Mouse (Mus musculus): Measurements from ENCODE around the gene Fgr.

The Fgr gene

DNA sequence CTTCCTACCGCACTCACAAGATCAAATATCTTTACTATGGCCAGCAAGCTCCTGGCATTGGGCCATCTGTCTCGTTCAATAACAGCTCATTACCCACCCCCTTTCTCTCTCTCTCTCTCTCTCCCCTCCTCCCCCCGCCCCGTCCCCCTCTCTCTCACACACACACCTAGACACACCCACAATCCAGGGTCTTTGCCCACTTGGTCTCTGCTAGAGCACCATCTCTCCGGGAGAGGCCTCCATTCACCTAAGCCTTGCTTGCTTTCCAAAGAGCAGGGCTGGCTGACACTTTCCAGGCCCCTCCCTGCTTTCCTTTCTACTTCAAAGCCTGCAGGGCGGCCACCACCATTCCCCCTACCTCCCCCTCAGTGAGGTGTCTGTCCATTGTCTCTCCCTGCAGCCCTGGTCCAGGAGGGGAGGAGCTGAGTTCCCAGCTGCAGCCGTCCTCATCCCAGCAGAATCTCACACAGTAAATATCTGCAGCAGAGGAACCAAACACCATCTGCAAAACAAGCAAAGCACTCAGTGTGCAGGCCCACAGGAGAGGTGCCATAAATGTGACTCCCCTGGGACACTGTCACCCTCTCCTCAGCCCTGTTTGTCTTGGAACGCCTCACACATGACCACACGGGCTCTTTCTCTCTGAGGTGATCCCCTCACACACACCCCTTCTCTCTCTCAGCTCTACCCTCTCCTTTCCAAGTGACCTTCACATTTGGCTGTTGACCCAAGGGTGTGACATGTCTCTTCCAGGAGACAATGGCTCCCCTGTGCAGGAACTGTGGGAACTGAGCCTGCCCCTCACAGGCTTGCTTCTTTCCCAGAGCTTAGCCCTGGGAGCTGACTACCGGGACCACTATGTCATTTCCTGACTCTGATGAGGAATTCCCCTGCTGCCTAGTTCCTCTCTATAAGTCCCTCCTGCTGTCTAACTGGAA is 14.9 kb upstream of the Fgr start:
- DNase-seq (ENCODE audit: low read depth, low spot score) = no peak

GRCm38 (mm10) chr4:132959679-132960045 is 14.2 kb upstream of the Fgr start:
- DNase-seq (ENCODE audit: low read depth, low spot score) = no peak

- DNase-seq (ENCODE audit: low read depth, low spot score) = no peak
Measured at GRCm38 (mm10) chr4:132960313-132960712, 13.6 kb upstream of the Fgr start.

GRCm38 (mm10) chr4:132960864-132961639 is 12.8 kb upstream of the Fgr start:
- DNase-seq (ENCODE audit: low read depth, low spot score) = no peak

GRCm38 (mm10) chr4:132961866-132962265 is 12.0 kb upstream of the Fgr start:
- DNase-seq (ENCODE audit: low read depth, low spot score) = no peak

DNA sequence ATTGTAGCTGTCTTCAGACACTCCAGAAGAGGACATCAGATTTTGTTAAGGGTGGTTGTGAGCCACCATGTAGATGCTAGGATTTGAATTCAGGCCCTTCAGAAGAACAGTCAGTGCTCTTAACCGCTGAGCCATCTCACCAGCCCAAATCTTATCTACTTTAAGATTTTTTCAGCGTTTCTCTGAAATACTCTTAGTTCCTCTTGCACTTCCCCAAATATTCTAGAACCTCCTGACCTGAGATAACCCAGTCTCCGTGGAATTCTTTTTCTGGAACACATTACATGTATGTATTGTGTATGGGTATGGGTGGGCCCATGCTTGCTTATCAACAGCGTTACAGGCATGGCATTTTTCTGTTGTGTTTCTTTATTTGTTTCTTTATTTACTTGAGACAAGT is 11.3 kb upstream of the Fgr start:
- no peak for DNase-seq (ENCODE audit: low read depth, low spot score)

DNA sequence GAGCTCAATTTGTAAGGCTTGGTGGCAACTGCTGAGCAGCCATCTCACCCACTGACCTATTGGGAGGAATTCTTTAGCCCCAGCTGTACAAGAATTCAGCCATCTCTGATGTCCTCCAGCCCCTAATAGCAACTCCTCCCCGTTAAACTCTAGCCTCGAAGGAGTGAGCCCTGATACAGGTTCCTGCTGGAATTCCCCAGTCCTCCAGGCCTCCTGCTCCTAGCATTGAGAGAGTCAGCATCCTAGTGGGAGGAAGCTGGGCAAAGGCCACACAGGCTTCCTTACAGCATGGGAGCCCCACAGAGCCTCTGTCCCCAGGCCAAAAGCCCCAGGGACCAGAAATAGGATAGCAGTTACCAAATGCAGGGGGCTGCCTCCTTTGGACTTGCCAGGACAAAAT is 10.5 kb upstream of the Fgr start:
- DNase-seq (ENCODE audit: low read depth, low spot score) = no peak

DNA sequence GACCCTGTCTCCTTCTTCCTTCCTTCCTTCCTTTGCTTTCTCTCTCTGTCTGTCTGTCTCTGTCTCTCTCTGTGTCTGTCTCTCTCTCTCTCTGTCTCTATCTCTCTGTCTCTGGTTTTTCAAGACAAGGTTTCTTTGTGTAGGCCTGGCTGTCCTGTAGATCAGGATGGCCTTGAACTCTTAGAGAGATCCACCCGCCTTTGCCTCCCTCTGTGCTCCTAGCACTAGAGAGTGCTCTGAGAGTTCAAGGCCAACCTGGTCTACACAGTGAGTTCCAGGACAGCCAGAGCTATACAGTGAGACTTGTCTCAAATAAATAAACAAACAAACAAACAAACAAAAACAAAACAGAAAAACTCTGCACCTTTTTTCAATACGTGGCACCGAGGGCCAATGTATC is 9.8 kb upstream of the Fgr start:
- DNase-seq (ENCODE audit: low read depth, low spot score) = no peak

DNA sequence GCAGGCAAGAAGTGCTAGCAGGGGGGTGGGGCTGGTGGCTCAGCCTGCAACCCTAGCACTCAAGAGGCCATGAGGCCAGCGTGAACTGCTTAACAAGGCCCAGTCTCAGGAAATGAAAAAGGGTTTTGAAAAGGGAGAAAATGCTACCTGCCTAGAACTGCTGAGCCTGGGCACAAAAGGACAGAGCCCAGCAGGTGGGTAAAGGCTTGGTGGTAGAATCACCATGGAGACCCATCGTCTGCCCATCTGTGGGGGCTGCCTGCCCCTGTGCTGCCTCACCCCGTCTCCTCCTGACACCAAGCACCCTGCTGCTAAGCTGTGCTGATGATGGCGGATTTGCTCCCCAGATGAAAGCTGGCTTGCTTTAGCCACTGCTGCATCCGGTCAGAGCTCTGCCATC is 9.4 kb upstream of the Fgr start:
- no peak for DNase-seq (ENCODE audit: low read depth, low spot score)

DNA sequence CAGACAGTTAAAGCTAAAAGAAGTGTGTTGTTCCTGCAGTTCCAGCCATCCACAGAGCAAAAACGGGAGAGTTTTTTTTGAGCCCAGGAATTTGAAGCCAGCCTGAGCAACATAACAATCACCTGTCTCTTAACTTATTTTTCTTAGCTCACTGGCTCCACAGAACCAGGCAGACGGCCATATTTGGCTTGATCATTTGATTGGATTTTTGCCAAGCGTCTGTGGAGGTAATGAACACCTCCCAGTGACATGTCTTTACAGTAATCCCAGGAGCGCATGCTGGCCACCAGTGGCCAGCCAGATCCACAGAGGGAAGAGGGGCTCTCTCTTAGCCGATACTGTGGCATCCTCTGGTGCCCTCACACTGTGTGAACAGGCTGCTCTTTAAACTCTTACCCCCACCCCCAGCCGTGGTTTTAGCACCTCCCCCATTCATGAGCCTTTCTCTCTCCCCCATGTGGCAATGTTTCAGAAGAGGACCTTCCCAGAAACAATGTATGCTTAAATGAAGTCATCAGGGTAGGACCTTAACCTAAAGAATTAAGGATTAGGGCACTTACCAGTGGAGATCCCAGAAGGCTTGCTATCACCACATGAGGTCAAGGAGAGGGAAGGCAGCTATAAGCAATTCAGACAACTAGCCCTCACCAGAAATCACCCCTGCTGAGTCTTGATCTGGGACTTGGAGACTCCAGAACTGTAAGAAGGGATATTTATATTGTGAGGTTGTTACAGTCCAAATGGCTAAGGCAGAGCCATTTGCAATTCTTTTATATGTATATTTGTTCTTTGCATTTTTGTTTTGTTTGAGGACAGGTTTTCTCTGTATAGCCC is 5.6 kb upstream of the Fgr start:
- DNase-seq (ENCODE audit: low read depth, low spot score) = no peak

DNA sequence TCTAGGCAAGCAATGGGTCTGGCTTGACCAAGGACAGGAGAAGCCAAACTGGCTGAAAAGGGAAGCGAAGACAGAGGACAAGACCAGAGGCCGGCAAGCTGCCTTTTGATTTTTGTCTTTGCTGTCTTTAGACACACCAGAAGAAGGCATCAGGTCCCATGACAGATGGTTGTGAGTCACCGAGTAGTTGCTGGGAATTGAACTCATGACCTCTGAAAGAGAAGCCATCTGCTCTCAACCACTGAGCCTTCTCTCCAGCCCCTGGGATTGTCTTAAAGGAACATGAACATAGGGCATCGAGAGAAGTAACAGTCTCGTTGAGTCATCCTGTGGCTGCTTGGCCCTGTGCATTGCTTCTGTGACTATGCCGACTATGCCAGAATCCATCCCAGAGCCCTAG is 2.3 kb upstream of the Fgr start:
- DNase-seq (ENCODE audit: low read depth, low spot score) = no peak

- DNase-seq (ENCODE audit: low read depth, low spot score) = no peak
Measured at GRCm38 (mm10) chr4:132972101-132972500, 1.8 kb upstream of the Fgr start.

- no peak for DNase-seq (ENCODE audit: low read depth, low spot score)
Measured at GRCm38 (mm10) chr4:132972556-132972955, 1.3 kb upstream of the Fgr start.

GRCm38 (mm10) chr4:132973186-132973585 is 709 bp upstream of the Fgr start:
- DNase-seq (ENCODE audit: low read depth, low spot score) = no peak

DNA sequence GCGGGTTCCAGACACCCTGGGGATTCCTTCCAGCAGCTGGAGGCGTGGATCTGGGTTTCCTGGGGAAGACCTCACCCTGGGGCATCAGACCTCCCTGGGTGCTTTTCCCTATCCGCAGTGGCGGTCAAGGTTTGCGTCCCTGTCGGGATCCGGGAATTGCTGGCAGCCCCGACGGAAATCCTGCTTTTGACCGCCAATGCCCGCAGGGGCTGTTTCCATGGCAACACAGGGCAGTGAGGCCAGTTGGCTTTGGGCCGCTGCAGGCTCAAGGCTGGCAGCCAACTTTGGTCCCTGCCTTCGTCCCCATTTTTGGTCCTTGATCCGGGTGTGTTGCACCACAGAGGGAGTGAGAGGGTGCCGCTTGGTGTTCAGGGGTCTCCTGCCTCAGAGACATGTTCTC is 1.0 kb downstream of the Fgr start:
- DNase-seq (ENCODE audit: low read depth, low spot score) = peak; percentile 39

DNA sequence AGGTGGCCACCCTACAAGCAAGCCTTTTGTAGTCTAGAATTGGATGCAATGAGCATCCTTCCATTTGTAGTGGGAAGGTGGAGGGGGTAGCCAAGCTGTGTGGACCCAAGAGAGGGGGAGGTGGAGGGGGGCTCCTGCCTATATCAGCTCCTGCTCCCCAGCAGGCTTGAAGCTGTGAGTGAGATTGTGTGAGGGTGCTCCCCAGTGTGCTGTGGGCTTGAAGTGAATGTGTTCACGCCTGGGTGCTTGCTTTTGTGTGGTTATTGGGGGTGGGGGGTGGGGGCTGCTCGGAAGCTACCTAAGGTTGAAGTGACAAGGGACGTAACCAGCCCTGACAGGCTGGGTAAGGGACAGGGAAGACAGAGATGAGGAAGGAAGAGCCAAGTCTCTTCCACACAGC is 1.9 kb downstream of the Fgr start:
- no peak for DNase-seq (ENCODE audit: low read depth, low spot score)

GRCm38 (mm10) chr4:132976729-132977128 is 2.8 kb downstream of the Fgr start:
- no peak for DNase-seq (ENCODE audit: low read depth, low spot score)

- no peak for DNase-seq (ENCODE audit: low read depth, low spot score)
Measured at GRCm38 (mm10) chr4:132977597-132977996, 3.7 kb downstream of the Fgr start.

- no peak for DNase-seq (ENCODE audit: low read depth, low spot score)
Measured at GRCm38 (mm10) chr4:132979186-132979585, 5.3 kb downstream of the Fgr start.

DNA sequence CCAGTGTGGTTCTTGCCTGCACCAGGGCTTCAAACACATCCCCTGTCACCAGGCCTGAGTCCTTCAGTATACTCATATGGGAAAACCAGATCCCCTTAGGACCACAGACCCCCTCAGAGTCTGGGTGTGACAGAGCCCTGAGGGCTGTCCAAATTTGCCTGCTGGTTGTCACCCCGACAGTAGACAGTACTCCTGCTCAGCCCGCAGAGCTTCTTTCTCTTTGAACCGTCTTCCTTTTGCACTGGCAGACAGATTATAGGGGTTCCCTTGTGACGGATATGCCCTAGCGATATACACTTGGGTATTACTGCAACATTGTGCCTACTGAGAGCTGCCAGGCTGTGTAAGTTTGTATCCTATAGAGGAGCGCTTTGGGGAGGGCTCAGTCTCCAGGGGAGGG is 7.7 kb downstream of the Fgr start:
- DNase-seq (ENCODE audit: low read depth, low spot score) = no peak

DNA sequence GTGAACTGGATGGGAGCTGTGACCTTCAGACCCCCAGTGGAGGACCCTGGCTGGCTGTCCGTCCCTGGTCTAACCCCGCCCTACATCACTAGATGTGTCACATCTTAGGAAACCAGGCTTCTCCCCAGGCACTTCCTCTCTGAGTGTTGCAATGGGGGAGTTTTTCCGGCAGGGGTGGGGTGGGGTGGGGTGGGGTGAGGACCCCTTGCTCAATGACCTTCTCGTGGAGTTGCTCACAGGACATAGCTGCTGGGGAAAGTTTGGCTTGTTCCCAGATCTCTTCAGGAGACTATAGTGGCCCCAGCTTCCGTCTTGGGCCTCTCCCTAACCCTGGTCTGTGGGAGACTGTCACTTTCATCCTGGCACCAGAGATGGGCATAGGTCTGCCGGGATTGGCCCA is 9.1 kb downstream of the Fgr start:
- no peak for DNase-seq (ENCODE audit: low read depth, low spot score)
